Mouse (Mus musculus): Measurements from ENCODE around the gene Fam198b.

- no peak for TF ChIP-seq CTCF (IDR thresholded peaks at IDR 0.05; ENCODE audit: control insufficient read depth, insufficient read depth, insufficient read length)
- TF ChIP-seq MYOG (IDR thresholded peaks at IDR 0.05; ENCODE audit: control insufficient read depth, extremely low read depth, insufficient read length) = no peak
- TF ChIP-seq MAX (IDR thresholded peaks at IDR 0.05) = no peak
- no peak for TF ChIP-seq USF1 (IDR thresholded peaks at IDR 0.05; ENCODE audit: low read depth)
Measured at GRCm38 (mm10) chr3:79976786-79977185, 92.5 kb downstream of the Fam198b start.
